Mouse (Mus musculus) CH12.LX (cell line): ENCODE data around the gene Pakap. TPM values are rescaled to one million over a fixed set of nuclear protein-coding genes. Genes with fewer than 3 reads are reported as not detected.
A peak's percentile ranks its signal among the peaks of the same experiment; 100 is the strongest.

ENCODE experiments used
- DNase-seq: peaks from one replicate; pipeline ENCODE4 v3.0.0-alpha.2; 2013; ENCODE audit errors: extremely low read depth
- H3K27ac ChIP-seq: 2 replicates; pipeline ENCODE4 v1.5.1; 2012; ENCODE audit warnings: low read depth, mild to moderate bottlenecking, control low read depth, moderate library complexity; ENCODE audit not compliant: insufficient read depth
- H3K27me3 ChIP-seq: replicated peaks from 2 replicates; pipeline ENCODE3; 2012; ENCODE audit warnings: inconsistent platforms
- H3K36me3 ChIP-seq, 2 experiments: replicated peaks in 1 of 2; 2 replicates each; pipeline versions ENCODE3 to v1.6.1; 2012; ENCODE audit warnings: inconsistent platforms in 1 of 2, low read length in 1 of 2, mild to moderate bottlenecking in 1 of 2, mixed read lengths in 1 of 2, moderate library complexity in 1 of 2; ENCODE audit not compliant: control insufficient read depth in 1 of 2, insufficient read depth in 1 of 2
- H3K4me1 ChIP-seq, 2 experiments: 2 replicates each; pipeline ENCODE4 v1.6.1; 2012; ENCODE audit warnings: inconsistent platforms in 1 of 2, moderate library complexity in 1 of 2; ENCODE audit not compliant: insufficient read depth in 2 of 2, control insufficient read depth in 1 of 2
- H3K4me2 ChIP-seq: 2 replicates; pipeline ENCODE4 v1.6.1; 2012; ENCODE audit warnings: low read depth, mild to moderate bottlenecking, control low read depth; ENCODE audit not compliant: poor library complexity, insufficient read depth, severe bottlenecking
- H3K4me3 ChIP-seq, 3 experiments: fragments of 150-350 bp in 1 of 3; sonication (generic) in 1 of 3; replicated peaks in 1 of 3; 2 replicates each; pipeline versions ENCODE3 to v1.5.1; 2011 to 2012; ENCODE audit warnings: low read depth in 2 of 3, low read length in 2 of 3, mild to moderate bottlenecking in 2 of 3, moderate library complexity in 2 of 3, control low read depth in 1 of 3, improper control_type of control experiment in 1 of 3, inconsistent platforms in 1 of 3, mixed read lengths in 1 of 3; ENCODE audit not compliant: poor library complexity in 1 of 3
- H3K79me2 ChIP-seq: replicated peaks from 2 replicates; pipeline ENCODE4 v1.6.1; 2012; ENCODE audit warnings: mild to moderate bottlenecking, moderate library complexity; ENCODE audit not compliant: control insufficient read depth, poor library complexity, insufficient read depth, severe bottlenecking; ENCODE audit errors: extremely low read depth
- H3K9ac ChIP-seq: 2 replicates; pipeline ENCODE4 v1.6.1; 2012; ENCODE audit warnings: low read depth, mild to moderate bottlenecking, control low read depth, moderate library complexity; ENCODE audit not compliant: insufficient read depth
- H3K9me3 ChIP-seq: replicated peaks from 2 replicates; pipeline ENCODE3; 2012; ENCODE audit warnings: low read length, inconsistent platforms, mixed read lengths
- CHD1 ChIP-seq: IDR thresholded peaks from 2 replicates; pipeline ENCODE4 v1.6.1; 2012; ENCODE audit warnings: low read depth, low read length, improper control_type of control experiment, inconsistent platforms
- CHD2 ChIP-seq: IDR thresholded peaks from 2 replicates; pipeline ENCODE4 v1.6.1; 2011; ENCODE audit warnings: low read length, improper control_type of control experiment
- CTCF ChIP-seq, 2 experiments: IDR thresholded peaks in 1 of 2; conservative IDR thresholded peaks in 1 of 2; 2 replicates each; pipeline ENCODE4 v1.5.1; 2011 to 2012; ENCODE audit warnings: low read depth in 2 of 2, low read length in 2 of 2, improper control_type of control experiment in 1 of 2, inconsistent platforms in 1 of 2, mild to moderate bottlenecking in 1 of 2, moderate library complexity in 1 of 2
- E2F4 ChIP-seq: IDR thresholded peaks from 2 replicates; pipeline ENCODE4 v1.6.1; 2011; ENCODE audit warnings: low read depth, low read length, improper control_type of control experiment; ENCODE audit not compliant: insufficient replicate concordance
- EP300 ChIP-seq: IDR thresholded peaks from 2 replicates; pipeline ENCODE4 v1.6.1; 2011; ENCODE audit warnings: low read length, improper control_type of control experiment
- ETS1 ChIP-seq: conservative IDR thresholded peaks from 2 replicates; pipeline ENCODE4 v1.6.1; 2012; ENCODE audit warnings: low read depth, mild to moderate bottlenecking, inconsistent platforms, low read length, improper control_type of control experiment, moderate library complexity
- GABPA ChIP-seq: IDR thresholded peaks from 2 replicates; pipeline ENCODE4 v1.6.1; 2012; ENCODE audit warnings: low read depth, low read length, improper control_type of control experiment, inconsistent platforms; ENCODE audit not compliant: insufficient replicate concordance
- HCFC1 ChIP-seq: IDR thresholded peaks from 2 replicates; pipeline ENCODE4 v1.6.1; 2012; ENCODE audit warnings: low read depth, mild to moderate bottlenecking, inconsistent platforms, low read length, improper control_type of control experiment
- IRF4 ChIP-seq: IDR thresholded peaks from 2 replicates; pipeline ENCODE4 v1.6.1; 2014; ENCODE audit warnings: low read depth, mild to moderate bottlenecking, inconsistent platforms, low read length, improper control_type of control experiment
- JUN ChIP-seq: IDR thresholded peaks from 2 replicates; pipeline ENCODE4 v1.6.1; 2011; ENCODE audit warnings: low read depth, mild to moderate bottlenecking, low read length, improper control_type of control experiment, moderate library complexity; ENCODE audit not compliant: insufficient read depth
- JUND ChIP-seq: conservative IDR thresholded peaks from 2 replicates; pipeline ENCODE4 v1.6.1; 2011; ENCODE audit warnings: low read depth, low read length, improper control_type of control experiment
- KAT2A ChIP-seq: IDR thresholded peaks from 2 replicates; pipeline ENCODE4 v1.6.1; 2012; ENCODE audit warnings: low read length, improper control_type of control experiment, inconsistent platforms; ENCODE audit not compliant: insufficient replicate concordance
- MAFK ChIP-seq: IDR thresholded peaks from 2 replicates; pipeline ENCODE4 v1.6.1; 2011; ENCODE audit warnings: low read length, improper control_type of control experiment; ENCODE audit not compliant: insufficient replicate concordance
- MAX ChIP-seq: IDR thresholded peaks from 2 replicates; pipeline ENCODE4 v1.6.1; 2011; ENCODE audit warnings: low read length, improper control_type of control experiment
- MAZ ChIP-seq: IDR thresholded peaks from 2 replicates; pipeline ENCODE4 v1.6.1; 2012; ENCODE audit warnings: low read depth, mild to moderate bottlenecking, inconsistent platforms, low read length, improper control_type of control experiment, moderate library complexity
- MEF2A ChIP-seq: IDR thresholded peaks from 2 replicates; pipeline ENCODE4 v1.6.1; 2014; ENCODE audit warnings: low read depth, mild to moderate bottlenecking, inconsistent platforms, low read length, improper control_type of control experiment, borderline replicate concordance
- MXI1 ChIP-seq: IDR thresholded peaks from 2 replicates; pipeline ENCODE4 v1.6.1; 2011; ENCODE audit warnings: mild to moderate bottlenecking, low read depth, low read length, improper control_type of control experiment
- MYC ChIP-seq: IDR thresholded peaks from 2 replicates; pipeline ENCODE4 v1.6.1; 2011; ENCODE audit warnings: low read depth, mild to moderate bottlenecking, improper control_type of control experiment, low read length
- NRF1 ChIP-seq: IDR thresholded peaks from 2 replicates; pipeline ENCODE4 v1.6.1; 2014; ENCODE audit warnings: low read depth, mild to moderate bottlenecking, inconsistent platforms, low read length, improper control_type of control experiment, moderate library complexity
- PAX5 ChIP-seq: IDR thresholded peaks from 2 replicates; pipeline ENCODE4 v1.6.1; 2012; ENCODE audit warnings: low read length, inconsistent platforms, mixed read lengths
- RAD21 ChIP-seq: IDR thresholded peaks from 2 replicates; pipeline ENCODE4 v1.6.1; 2011; ENCODE audit warnings: low read depth, mild to moderate bottlenecking, low read length, improper control_type of control experiment, moderate library complexity
- RCOR1 ChIP-seq: conservative IDR thresholded peaks from 2 replicates; pipeline ENCODE4 v1.6.1; 2012; ENCODE audit warnings: low read depth, mild to moderate bottlenecking, inconsistent platforms, low read length, improper control_type of control experiment
- SMC3 ChIP-seq: IDR thresholded peaks from 2 replicates; pipeline ENCODE4 v1.6.1; 2011; ENCODE audit warnings: low read depth, low read length, improper control_type of control experiment
- UBTF ChIP-seq: IDR thresholded peaks from 2 replicates; pipeline ENCODE4 v1.6.1; 2012; ENCODE audit warnings: low read depth, mild to moderate bottlenecking, inconsistent platforms, low read length, improper control_type of control experiment, moderate library complexity
- USF1 ChIP-seq: IDR thresholded peaks from 2 replicates; pipeline ENCODE4 v1.6.1; 2014; ENCODE audit warnings: low read depth, mild to moderate bottlenecking, inconsistent platforms, low read length, improper control_type of control experiment
- USF2 ChIP-seq: conservative IDR thresholded peaks from 2 replicates; pipeline ENCODE4 v1.6.1; 2011; ENCODE audit warnings: low read depth, low read length, improper control_type of control experiment
- ZKSCAN1 ChIP-seq: IDR thresholded peaks from 2 replicates; pipeline ENCODE4 v1.6.1; 2012; ENCODE audit warnings: low read depth, inconsistent platforms, low read length, improper control_type of control experiment, borderline replicate concordance
- ZMIZ1 ChIP-seq: IDR thresholded peaks from 2 replicates; pipeline ENCODE4 v1.6.1; 2012; ENCODE audit warnings: low read depth, mild to moderate bottlenecking, inconsistent platforms, low read length, improper control_type of control experiment
- ZNF384 ChIP-seq: IDR thresholded peaks from 2 replicates; pipeline ENCODE4 v1.6.1; 2012; ENCODE audit warnings: low read depth, low read length, improper control_type of control experiment, inconsistent platforms
- dilution Hi-C: fragments of 300-500 bp; cut with MboI; formaldehyde crosslinking; loops from 2 replicates; pipeline ENCODE4 v1.14.3; 2020; ENCODE audit warnings: low sequenced_read_pairs; ENCODE audit not compliant: extremely low pct_unique_long_range_greater_than_20kb, extremely low pct_ligation_motif_present
- in situ Hi-C: fragments of 300-500 bp; cut with MboI; formaldehyde crosslinking; loops from 3 replicates; pipeline ENCODE4 v1.14.3; 2019; ENCODE audit warnings: low sequenced_read_pairs, low pct_ligation_motif_present, low pct_unique_long_range_greater_than_20kb, mixed read lengths
- polyA plus RNA-seq: library from polyadenylated mRNA; unstranded; fragments of >175 nt; gene quantifications from 2 replicates; pipeline ENCODE4 v1.2.1, GENCODE M21; 2012; ENCODE audit warnings: low read depth; ENCODE audit not compliant: insufficient read length
- total RNA-seq, 2 experiments: library from RNA; depleted of rRNA; stranded (reverse); fragments of 300-350 nt in 1 of 2; fragments of >200 nt in 1 of 2; gene quantifications; 2 replicates each; pipeline ENCODE4 v1.2.3; 2012 to 2014

Pakap gene
- total and polyA plus RNA-seq, 3 experiments = 0.08 to 0.14 TPM; not detected in 1

GRCm38 (mm10) chr4:57902619-57903018, 334.6 kb downstream of the Pakap start:
- in situ Hi-C loops = loop anchor here (10.0 kb wide), 1 partner anchor 172 kb away; no protein-coding TSS in a partner anchor
- Histone ChIP-seq H3K9ac (no peak overlapping the region), H3K27me3 (peaks cover 2% of the 10 kb centered on the region), H3K36me3 (no peaks in the 10 kb centered on the region)
- TF ChIP-seq ZMIZ1 (no peak), UBTF (no peak), ETS1 (no peak), RCOR1 (no peak), KAT2A (no peak), GABPA (no peak), MAZ (no peak), MAFK (no peak), IRF4 (no peak), JUN (no peak), CHD2 (no peak), PAX5 (no peak), MAX (no peak), ZNF384 (no peak), CHD1 (no peak), MYC (no peak), MEF2A (no peak), ZKSCAN1 (no peak)
- TF ChIP-seq, all 38 proteins: peak for 0
- H3K4me2 ChIP-seq = no peak overlapping the region
- H3K9me3 ChIP-seq = no peaks in the 10 kb centered on the region
- peaks cover 0 to 6% of the 10 kb centered on the region in 2 experiments; a peak in 2 of 4 replicates for H3K4me1 ChIP-seq
- H3K27ac ChIP-seq = no peak overlapping the region
- no peaks in the 10 kb centered on the region for H3K79me2 ChIP-seq
- no peak for DNase-seq
- H3K4me3 ChIP-seq = no peak overlapping the region
- dilution Hi-C loops = no loop called here

DNA sequence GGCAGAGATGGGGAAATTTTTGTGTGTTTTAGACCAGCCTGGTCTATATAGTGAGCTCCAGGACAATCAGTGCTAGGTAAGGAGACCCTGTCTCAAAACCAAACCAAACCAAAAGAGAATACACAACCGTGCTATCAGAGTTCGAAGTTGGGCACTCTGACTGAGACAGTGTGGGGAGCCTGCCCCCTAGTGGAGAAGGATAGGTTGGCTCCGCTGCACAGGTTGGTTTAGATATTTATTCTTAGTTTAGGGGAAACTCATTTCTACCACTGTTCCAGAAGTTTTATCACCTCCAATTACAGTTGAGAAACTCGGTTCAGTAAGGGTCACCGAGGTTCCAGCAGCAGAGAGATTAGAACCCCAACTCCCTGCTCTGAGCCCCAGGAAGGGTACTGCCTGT, 336.2 kb downstream of the Pakap start:
- H3K36me3 ChIP-seq = no peaks in the 10 kb centered on the region
- H3K4me1 ChIP-seq = peaks cover 0 to 6% of the 10 kb centered on the region in 2 experiments; a peak in 2 of 4 replicates
- TF ChIP-seq CTCF (conservative IDR thresholded peaks at IDR 0.05 in 1 of 2, IDR thresholded peaks at IDR 0.05 in 1 of 2; ENCODE audit: low read depth in 2 of 2, low read length in 2 of 2) = peak; percentile 70 to 86
- TF ChIP-seq USF1 = no peak
- no peak for TF ChIP-seq MAFK
- TF ChIP-seq RAD21 = peak; percentile 80
- no peak for TF ChIP-seq NRF1
- TF ChIP-seq RCOR1 = no peak
- TF ChIP-seq SMC3 = peak; percentile 64
- TF ChIP-seq KAT2A = no peak
- TF ChIP-seq EP300 = no peak
- TF ChIP-seq USF2 = no peak
- no peak for TF ChIP-seq MYC
- TF ChIP-seq HCFC1 = no peak
- no peak for TF ChIP-seq GABPA
- no peak for TF ChIP-seq MXI1
- no peak for TF ChIP-seq E2F4
- no peak for TF ChIP-seq UBTF
- no peak for TF ChIP-seq JUND
- TF ChIP-seq ZMIZ1 = no peak
- H3K4me3 ChIP-seq = no peak overlapping the region
- in situ Hi-C loops (loop anchor here (10.0 kb wide), 1 partner anchor 171 kb away; no protein-coding TSS in a partner anchor), dilution Hi-C loops (no loop called here)
- peak; percentile 63 for DNase-seq
- H3K27me3 ChIP-seq = peaks cover 2% of the 10 kb centered on the region
- H3K9me3 ChIP-seq = no peaks in the 10 kb centered on the region
- H3K9ac ChIP-seq = no peak overlapping the region
- H3K4me2 ChIP-seq = peak overlapping the region; percentile 74; the same call in 1 of the 2 replicates
- no peaks in the 10 kb centered on the region for H3K79me2 ChIP-seq
- H3K27ac ChIP-seq = no peak overlapping the region
